Mouse (Mus musculus): Measurements from ENCODE around the gene Olfr476. TPM values are rescaled to one million over a fixed set of nuclear protein-coding genes. Genes with fewer than 3 reads are reported as not detected.

The Olfr476 gene
- not detected in 2 replicates for polyA plus RNA-seq (2012; ENCODE audit: low replicate concordance)

DNA sequence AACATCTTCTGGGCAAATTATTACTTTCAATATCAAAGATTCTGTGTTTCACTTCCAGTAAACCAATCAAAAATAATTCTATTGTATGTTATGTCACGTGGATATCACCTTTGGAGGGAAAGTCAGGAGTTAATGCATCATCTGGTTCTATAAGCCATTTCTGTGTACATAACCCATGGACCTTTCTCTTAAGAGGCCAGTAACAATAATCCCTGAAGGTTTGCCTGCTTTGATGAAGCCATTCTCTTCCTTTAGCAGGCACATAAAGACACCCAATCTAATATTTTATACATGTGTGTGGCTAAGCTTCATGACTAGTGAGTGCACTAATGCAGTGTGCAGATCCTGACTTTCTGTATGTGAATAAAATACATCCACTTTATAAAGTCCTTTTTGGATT, at the start of gene Olfr476:
Gene Olfr476, plus strand, starts transcription at position 301 of the 400 bp plus-strand sequence.

DNA sequence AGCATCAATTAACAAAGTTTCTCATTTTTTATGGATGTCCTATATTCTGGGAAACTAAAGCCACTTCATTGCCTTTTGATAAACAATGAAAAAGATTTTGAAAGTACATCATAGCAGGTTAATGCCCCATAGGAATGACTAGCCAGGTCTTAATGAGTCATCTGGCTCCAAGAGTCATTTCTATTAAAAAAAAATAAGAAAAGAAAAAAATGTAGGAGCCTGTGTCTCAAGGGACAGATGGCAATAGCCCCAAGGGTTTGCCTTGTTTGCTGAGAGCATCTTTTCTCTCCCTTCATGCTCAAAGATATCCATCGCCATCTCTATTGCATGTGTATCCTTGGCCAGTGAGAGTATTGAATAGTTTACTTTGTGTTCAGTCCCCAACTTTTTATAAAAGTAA, 34.5 kb upstream of the Olfr476 start, which contains the start of gene Olfr473:
Gene Olfr473, plus strand, starts transcription at position 301 of the 400 bp plus-strand sequence.

DNA sequence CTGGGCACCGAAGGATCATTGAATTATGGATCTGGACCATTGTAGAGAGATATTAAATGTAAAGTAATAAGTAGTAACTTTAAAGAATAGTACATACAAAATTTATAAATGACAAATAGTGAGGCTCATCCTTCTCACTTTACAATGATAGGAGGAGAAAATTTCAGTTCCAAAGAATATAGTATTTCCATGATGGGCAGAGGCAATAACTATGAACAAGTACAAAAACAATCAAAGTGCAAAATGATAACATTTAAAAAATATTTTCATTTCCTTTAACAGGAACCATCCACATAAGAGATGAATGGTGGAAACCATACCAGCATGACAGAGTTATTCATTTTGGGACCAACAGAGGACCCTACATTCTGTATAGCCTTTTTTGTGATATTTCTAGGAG, 10.3 kb upstream of the Olfr476 start, which contains the start of gene Olfr474:
Gene Olfr474, plus strand, starts transcription at position 301 of the 400 bp plus-strand sequence.

GRCm38 (mm10) chr7:107986393-107986792, 21.8 kb downstream of the Olfr476 start, which contains the start of gene Olfr477:
TSS of gene Olfr477 (plus strand) at chr7:107986693.

Other genes starting within 250 kb of the Olfr476 start
- 0.10 TPM in 1 of 2 replicates, not detected in the other for gene Cyb5r2, start 206.8 kb upstream of the Olfr476 start, polyA plus RNA-seq (2012; ENCODE audit: low replicate concordance)
- not detected in 2 replicates for gene Ovch2, start 163.6 kb upstream of the Olfr476 start, polyA plus RNA-seq (2012; ENCODE audit: low replicate concordance)
- not detected in 2 replicates for gene Olfr467, start 152.5 kb upstream of the Olfr476 start, polyA plus RNA-seq (2012; ENCODE audit: low replicate concordance)
- gene Olfr469, start 139.3 kb upstream of the Olfr476 start, polyA plus RNA-seq (2012; ENCODE audit: low replicate concordance) = not detected in 2 replicates
- not detected in 2 replicates for gene Olfr470, start 117.3 kb upstream of the Olfr476 start, polyA plus RNA-seq (2012; ENCODE audit: low replicate concordance)
- not detected in 2 replicates for gene Olfr472, start 66.9 kb upstream of the Olfr476 start, polyA plus RNA-seq (2012; ENCODE audit: low replicate concordance)
- gene Olfr473, start 34.4 kb upstream of the Olfr476 start, polyA plus RNA-seq (2012; ENCODE audit: low replicate concordance) = not detected in 2 replicates
- not detected in 2 replicates for gene Olfr474, start 10.2 kb upstream of the Olfr476 start, polyA plus RNA-seq (2012; ENCODE audit: low replicate concordance)
- not detected in 2 replicates for gene Olfr477, start 21.9 kb downstream of the Olfr476 start, polyA plus RNA-seq (2012; ENCODE audit: low replicate concordance)
- not detected in 2 replicates for gene Olfr478, start 69.2 kb downstream of the Olfr476 start, polyA plus RNA-seq (2012; ENCODE audit: low replicate concordance)
- not detected in 2 replicates for gene Olfr479, start 85.9 kb downstream of the Olfr476 start, polyA plus RNA-seq (2012; ENCODE audit: low replicate concordance)
- gene Olfr480, start 102.5 kb downstream of the Olfr476 start, polyA plus RNA-seq (2012; ENCODE audit: low replicate concordance) = not detected in 2 replicates
- not detected in 2 replicates for gene Olfr481, start 115.1 kb downstream of the Olfr476 start, polyA plus RNA-seq (2012; ENCODE audit: low replicate concordance)
- not detected in 2 replicates for gene Olfr482, start 132.8 kb downstream of the Olfr476 start, polyA plus RNA-seq (2012; ENCODE audit: low replicate concordance)
- gene Olfr483, start 136.0 kb downstream of the Olfr476 start, polyA plus RNA-seq (2012; ENCODE audit: low replicate concordance) = not detected in 2 replicates
- gene Olfr484, start 162.6 kb downstream of the Olfr476 start, polyA plus RNA-seq (2012; ENCODE audit: low replicate concordance) = not detected in 2 replicates
- not detected in 2 replicates for gene Olfr485, start 195.1 kb downstream of the Olfr476 start, polyA plus RNA-seq (2012; ENCODE audit: low replicate concordance)
- not detected in 2 replicates for gene Olfr486, start 207.9 kb downstream of the Olfr476 start, polyA plus RNA-seq (2012; ENCODE audit: low replicate concordance)
- gene Olfr487, start 249.8 kb downstream of the Olfr476 start, polyA plus RNA-seq (2012; ENCODE audit: low replicate concordance) = not detected in 2 replicates